Mouse (Mus musculus) brain, embryonic 14.5 days (tissue): ENCODE data around the gene Dcaf1. TPM values are rescaled to one million over a fixed set of nuclear protein-coding genes. Genes with fewer than 3 reads are reported as not detected.

ENCODE experiments used
- DNase-seq: peaks from one replicate; pipeline ENCODE4 v3.0.0-alpha.2; 2011; ENCODE audit warnings: low read depth
- CTCF ChIP-seq: fragments of 200-500 bp; IDR thresholded peaks from 2 replicates; pipeline ENCODE4 v1.5.1; 2012; ENCODE audit warnings: inconsistent platforms, mild to moderate bottlenecking, moderate library complexity, borderline replicate concordance; ENCODE audit not compliant: insufficient read depth, insufficient read length; ENCODE audit errors: extremely low read depth
- POLR2A ChIP-seq: fragments of 200-500 bp; IDR thresholded peaks from 2 replicates; pipeline ENCODE4 v1.6.1; 2012; ENCODE audit warnings: mild to moderate bottlenecking, inconsistent platforms, borderline replicate concordance; ENCODE audit not compliant: poor library complexity, insufficient read depth, insufficient read length, severe bottlenecking; ENCODE audit errors: extremely low read depth
- polyA plus RNA-seq: library from polyadenylated mRNA; depleted of rRNA; stranded (reverse); fragments of >200 nt; gene quantifications from 2 replicates; pipeline ENCODE4 v1.2.3, GENCODE M21; 2012; rRNA removed

Dcaf1 gene
- polyA plus RNA-seq, result 31.1 and 31.8 TPM in 2 replicates

GRCm38 (mm10) chr9:106821618-106822380, at the start of gene Dcaf1:
Gene Dcaf1 (plus strand): TSS chr9:106821874.
- DNase-seq, result peak; percentile 100
- TF ChIP-seq CTCF (no peak), POLR2A (peak; percentile 33; the same call in 1 of the 2 replicates)

- DNase-seq, result no peak
- TF ChIP-seq POLR2A (no peak), CTCF (no peak)
Measured at GRCm38 (mm10) chr9:106776116-106776515, 45.6 kb upstream of the Dcaf1 start.

GRCm38 (mm10) chr9:106777423-106777822, 44.3 kb upstream of the Dcaf1 start:
- DNase-seq, result no peak
- TF ChIP-seq POLR2A, result no peak
- TF ChIP-seq CTCF, result no peak

- no peak for DNase-seq
- no peak for TF ChIP-seq CTCF
- no peak for TF ChIP-seq POLR2A
Measured at GRCm38 (mm10) chr9:106778319-106778718, 43.4 kb upstream of the Dcaf1 start.

GRCm38 (mm10) chr9:106780086-106780485, 41.6 kb upstream of the Dcaf1 start:
- no peak for DNase-seq
- TF ChIP-seq CTCF (no peak), POLR2A (no peak)

- TF ChIP-seq CTCF (no peak), POLR2A (no peak)
- DNase-seq, result no peak
Measured at GRCm38 (mm10) chr9:106783554-106783953, 38.1 kb upstream of the Dcaf1 start.

- DNase-seq, result no peak
- TF ChIP-seq POLR2A, result no peak
- no peak for TF ChIP-seq CTCF
Measured at GRCm38 (mm10) chr9:106785206-106785605, 36.5 kb upstream of the Dcaf1 start.

- TF ChIP-seq CTCF (no peak), POLR2A (no peak)
- peak; percentile 11 for DNase-seq
Measured at GRCm38 (mm10) chr9:106787979-106788811, 33.5 kb upstream of the Dcaf1 start.

- DNase-seq, result peak; percentile 94
- TF ChIP-seq POLR2A (peak; percentile 97), CTCF (no peak)
Measured at GRCm38 (mm10) chr9:106788812-106789321, 32.8 kb upstream of the Dcaf1 start, which contains the start of gene Rad54l2. Gene Rad54l2 (minus strand): TSS chr9:106789194.

GRCm38 (mm10) chr9:106789363-106789762, 32.3 kb upstream of the Dcaf1 start:
- DNase-seq, result no peak
- TF ChIP-seq POLR2A (no peak), CTCF (no peak)

GRCm38 (mm10) chr9:106790831-106791230, 30.8 kb upstream of the Dcaf1 start:
- no peak for DNase-seq
- TF ChIP-seq POLR2A, result no peak
- no peak for TF ChIP-seq CTCF
